Mouse (Mus musculus) left cerebral cortex, postnatal 10 days (tissue): Measurements from ENCODE around the gene Ugt2a2. TPM values are rescaled to one million over a fixed set of nuclear protein-coding genes. Genes with fewer than 3 reads are reported as not detected.
"Not testable (repeated sequence)": the region's sequence is repeated elsewhere in the genome, so short reads cannot be mapped to it uniquely, and the experiment has no call there.

Source experiments
- DNase-seq, 2 experiments: peaks; one replicate each; pipeline ENCODE4 v3.0.0; 2021 to 2022; ENCODE audit warnings: low spot score in 2 of 2, mixed read lengths in 1 of 2; ENCODE audit errors: extremely low spot score in 1 of 2
- intact Hi-C: fragments of 180-260 bp; cut with DNase I; formaldehyde crosslinking; loops from one replicate; pipeline ENCODE4 v1.15.1; 2025
- total RNA-seq, 2 experiments: library from RNA; stranded (reverse); gene quantifications; 2 replicates each; pipeline ENCODE4 v1.2.3; 2021

Ugt2a2 gene
- total RNA-seq = not detected

GRCm38 (mm10) chr5:87482160-87482559 lies at the start of gene Ugt2a2:
Ugt2a2 (minus strand) TSS chr5:87482260.
- intact Hi-C loops = no loop called here
- DNase-seq = no peak

- DNase-seq, intact Hi-C loops: not testable (repeated sequence)
Observed at GRCm38 (mm10) chr5:87523561-87523960, 41.5 kb upstream of the Ugt2a2 start.

GRCm38 (mm10) chr5:87505776-87506458 lies 23.9 kb upstream of the Ugt2a2 start:
- intact Hi-C loops = no loop called here
- DNase-seq = no peak

- DNase-seq = no peak
- intact Hi-C loops = no loop called here
Observed at GRCm38 (mm10) chr5:87502687-87503086, 20.6 kb upstream of the Ugt2a2 start.

- DNase-seq = no peak
- intact Hi-C loops = no loop called here
Observed at GRCm38 (mm10) chr5:87499341-87499740, 17.3 kb upstream of the Ugt2a2 start.

GRCm38 (mm10) chr5:87498936-87499335 lies 16.9 kb upstream of the Ugt2a2 start:
- DNase-seq = no peak
- intact Hi-C loops = no loop called here

GRCm38 (mm10) chr5:87490771-87491170 lies 8.7 kb upstream of the Ugt2a2 start, which contains the start of gene Ugt2a1:
Ugt2a1 (minus strand) TSS chr5:87490871.
- intact Hi-C loops = no loop called here
- no peak for DNase-seq

GRCm38 (mm10) chr5:87486706-87487105 lies 4.6 kb upstream of the Ugt2a2 start, which contains the start of gene Gm43638:
Gm43638 (minus strand) TSS chr5:87486806.
- DNase-seq, intact Hi-C loops: not testable (repeated sequence)

- DNase-seq = no peak
- intact Hi-C loops = no loop called here
Observed at GRCm38 (mm10) chr5:87458810-87459209, 23.2 kb downstream of the Ugt2a2 start.

- intact Hi-C loops = no loop called here
Observed at GRCm38 (mm10) chr5:87457701-87458100, 24.4 kb downstream of the Ugt2a2 start.

GRCm38 (mm10) chr5:87456216-87456850 lies 25.7 kb downstream of the Ugt2a2 start:
- intact Hi-C loops = no loop called here
- DNase-seq = no peak

More at GRCm38 (mm10) chr5:87457701-87458100, 24.4 kb downstream of the Ugt2a2 start:
- no peak for DNase-seq

GRCm38 (mm10) chr5:87455519-87455918 lies 26.5 kb downstream of the Ugt2a2 start:
- DNase-seq = no peak
- intact Hi-C loops = no loop called here

- intact Hi-C loops, DNase-seq: not testable (repeated sequence)
Observed at GRCm38 (mm10) chr5:87452514-87452913, 29.5 kb downstream of the Ugt2a2 start.

GRCm38 (mm10) chr5:87436264-87436663 lies 45.8 kb downstream of the Ugt2a2 start:
- peak in 1 of 2 experiments; percentile 6 for DNase-seq
- intact Hi-C loops = loop anchor here (2.0 kb wide), 1 partner anchor 549 kb away; no protein-coding TSS in a partner anchor

GRCm38 (mm10) chr5:87425676-87426075 lies 56.4 kb downstream of the Ugt2a2 start:
- intact Hi-C loops = no loop called here

GRCm38 (mm10) chr5:87424041-87424440 lies 58.0 kb downstream of the Ugt2a2 start, which contains the start of gene Ugt2b38:
Ugt2b38 (minus strand) TSS chr5:87424203.
- intact Hi-C loops, DNase-seq: not testable (repeated sequence)

More at GRCm38 (mm10) chr5:87425676-87426075, 56.4 kb downstream of the Ugt2a2 start:
- no peak for DNase-seq
